Mouse (Mus musculus) hindbrain, embryonic 16.5 days (tissue): ENCODE results near the gene Cd200r1. TPM values are rescaled to one million over a fixed set of nuclear protein-coding genes. Genes with fewer than 3 reads are reported as not detected.

ENCODE experiments used
- ATAC-seq: fragments of 200-750 bp; cut with Nextera tagmentation; 2 replicates; pipeline ENCODE4 v1.8.0; 2017; ENCODE audit warnings: moderate TSS enrichment, moderate library complexity
- H3K27ac ChIP-seq: fragments of 300-500 bp; sonication (generic); 2 replicates; pipeline ENCODE4 v1.5.1; 2014; ENCODE audit warnings: low read depth, mild to moderate bottlenecking, control low read depth, low read length, moderate library complexity
- H3K27me3 ChIP-seq: fragments of 300-500 bp; sonication (generic); replicated peaks from 2 replicates; pipeline ENCODE4 v1.6.1; 2014; ENCODE audit warnings: low read length; ENCODE audit not compliant: control insufficient read depth, insufficient read depth
- H3K36me3 ChIP-seq: fragments of 300-500 bp; sonication (generic); 2 replicates; pipeline ENCODE4 v1.6.1; 2014; ENCODE audit warnings: mild to moderate bottlenecking, low read length, moderate library complexity, mixed read lengths; ENCODE audit not compliant: control insufficient read depth, insufficient read depth
- H3K4me1 ChIP-seq: fragments of 300-500 bp; sonication (generic); 2 replicates; pipeline ENCODE4 v1.6.1; 2014; ENCODE audit warnings: low read depth, low read length; ENCODE audit not compliant: control insufficient read depth, insufficient read depth
- H3K4me2 ChIP-seq: fragments of 300-500 bp; sonication (generic); 2 replicates; pipeline ENCODE4 v1.6.1; 2014; ENCODE audit warnings: mild to moderate bottlenecking, low read length, control low read depth, moderate library complexity
- H3K4me3 ChIP-seq: fragments of 300-500 bp; sonication (generic); 2 replicates; pipeline ENCODE4 v1.5.1; 2014; ENCODE audit warnings: mild to moderate bottlenecking, low read length, control low read depth, moderate library complexity
- H3K9ac ChIP-seq: fragments of 300-500 bp; sonication (generic); 2 replicates; pipeline ENCODE4 v1.6.1; 2014; ENCODE audit warnings: low read depth, mild to moderate bottlenecking, control low read depth, low read length, moderate library complexity
- H3K9me3 ChIP-seq: fragments of 300-500 bp; sonication (generic); 2 replicates; pipeline ENCODE4 v1.6.1; 2014; ENCODE audit warnings: mild to moderate bottlenecking, low read length, moderate library complexity; ENCODE audit not compliant: control insufficient read depth
- WGBS: fragments of 180-500 bp; shearing (Covaris S2); extraction: QIAGEN DNeasy Blood & Tissue Kit; methylation state at CpG from one replicate; pipeline ENCODE4 v1.1.7; 2014; 5-methylcytosine and 5-hydroxymethylcytosine counted together
- polyA plus RNA-seq: library from polyadenylated mRNA; unstranded; fragments of >200 nt; fragmentation: Nextera tagmentation; extraction: Ambion mirVana; gene quantifications from 2 replicates; pipeline ENCODE4 v1.2.1, GENCODE M21; 2015

Gene Cd200r1
- polyA plus RNA-seq, result 0.31 and 0.96 TPM in 2 replicates

DNA sequence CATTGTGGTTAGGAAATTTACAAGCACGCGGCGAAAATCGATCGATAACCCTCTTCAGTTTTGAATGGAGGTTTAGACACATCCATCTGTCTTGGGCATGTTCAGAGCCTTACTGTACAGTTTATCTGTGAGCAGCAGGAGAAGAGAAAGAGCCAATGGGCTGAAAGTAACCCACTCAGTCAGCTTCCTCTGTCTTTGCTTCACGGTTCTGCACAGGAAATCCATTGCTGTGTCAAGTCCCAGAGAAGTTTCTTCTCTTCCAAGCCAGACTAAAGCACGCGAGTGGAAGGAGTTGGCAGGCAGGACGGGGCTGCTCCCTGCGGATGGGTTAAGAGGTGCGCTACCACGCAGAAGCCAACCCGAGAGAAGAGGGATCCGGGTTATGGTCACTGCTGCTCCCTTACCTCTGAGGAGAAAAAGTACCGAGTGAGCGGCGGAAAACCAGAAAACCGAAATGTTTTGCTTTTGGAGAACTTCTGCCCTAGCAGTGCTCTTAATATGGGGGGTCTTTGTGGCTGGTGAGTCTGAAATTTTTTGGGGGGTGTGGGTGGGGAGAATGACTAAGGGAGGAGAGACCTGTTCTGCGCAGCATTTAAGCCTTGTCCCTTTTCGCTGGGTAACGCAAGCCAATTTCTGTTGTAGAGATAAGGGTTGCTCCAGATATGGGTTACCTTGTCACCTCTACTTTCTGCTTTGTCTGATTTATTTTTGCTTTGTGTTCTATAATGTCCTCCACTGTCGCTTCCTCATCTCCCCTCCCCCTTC, at the start of gene Cd200r1:
Gene Cd200r1, plus strand, starts transcription at position 182 of the 765 bp plus-strand sequence.
- Histone ChIP-seq H3K27me3 (no peaks in the 10 kb centered on the region), H3K4me1 (no peaks in the 10 kb centered on the region), H3K4me3 (no peak within 1 kb of the TSS), H3K4me2 (no peak within 1 kb of the TSS), H3K9ac (no peak within 1 kb of the TSS), H3K27ac (no peak within 1 kb of the TSS), H3K36me3 (no peaks in the 10 kb centered on the region), H3K9me3 (no peaks in the 10 kb centered on the region)
- no peak for ATAC-seq
- WGBS, result 85% methylated on average over 22 of the region's 22 CpGs

DNA sequence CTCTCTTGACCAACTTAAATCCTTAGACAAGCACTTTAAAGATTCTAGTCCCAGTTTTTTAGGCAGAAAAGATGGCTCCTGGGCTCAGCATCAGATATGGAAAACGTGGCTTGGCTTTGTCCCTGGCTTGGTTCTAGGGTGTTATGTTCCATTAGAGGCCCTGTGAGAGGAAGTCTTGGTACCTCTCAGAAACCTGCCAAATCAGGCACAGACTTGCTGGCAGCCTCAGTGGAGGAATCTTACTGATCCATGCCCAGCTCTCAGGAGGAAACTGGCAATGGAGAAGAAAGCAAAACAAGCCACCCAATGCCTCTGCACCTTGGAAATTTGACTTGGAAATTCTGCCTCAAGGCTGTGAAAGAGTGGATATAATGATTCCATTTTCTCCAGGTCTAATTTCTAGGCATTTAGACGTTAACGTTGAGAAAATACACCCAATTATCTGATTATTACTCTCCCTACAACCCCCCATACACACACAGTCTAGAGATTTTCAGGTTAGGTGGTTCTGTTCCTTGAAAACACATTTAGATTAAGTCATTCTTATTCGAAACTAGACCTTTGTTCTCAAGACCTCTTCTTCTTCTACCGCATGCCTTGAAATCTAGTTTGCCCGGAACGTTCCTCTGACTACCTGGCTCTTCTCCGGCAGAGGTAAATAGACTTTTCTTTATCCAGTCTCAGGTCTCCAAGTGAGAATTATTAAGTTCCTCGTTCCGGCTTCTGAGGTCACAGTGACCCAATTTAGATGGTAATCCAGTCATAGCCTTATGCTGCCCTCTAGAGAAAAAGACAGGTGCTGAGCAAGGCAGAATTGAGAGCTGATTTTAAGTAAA, 49.0 kb upstream of the Cd200r1 start:
- Histone ChIP-seq H3K4me3 (no peak overlapping the region), H3K9ac (no peak overlapping the region), H3K9me3 (no peaks in the 10 kb centered on the region), H3K4me1 (no peaks in the 10 kb centered on the region; the same call in 1 of the 2 replicates), H3K27me3 (no peaks in the 10 kb centered on the region), H3K27ac (peak overlapping the region; percentile 56), H3K36me3 (no peaks in the 10 kb centered on the region), H3K4me2 (peak overlapping the region; percentile 9; the same call in 1 of the 2 replicates)
- peak; percentile 86 for ATAC-seq
- 28% methylated on average over 10 of the region's 10 CpGs for WGBS

DNA sequence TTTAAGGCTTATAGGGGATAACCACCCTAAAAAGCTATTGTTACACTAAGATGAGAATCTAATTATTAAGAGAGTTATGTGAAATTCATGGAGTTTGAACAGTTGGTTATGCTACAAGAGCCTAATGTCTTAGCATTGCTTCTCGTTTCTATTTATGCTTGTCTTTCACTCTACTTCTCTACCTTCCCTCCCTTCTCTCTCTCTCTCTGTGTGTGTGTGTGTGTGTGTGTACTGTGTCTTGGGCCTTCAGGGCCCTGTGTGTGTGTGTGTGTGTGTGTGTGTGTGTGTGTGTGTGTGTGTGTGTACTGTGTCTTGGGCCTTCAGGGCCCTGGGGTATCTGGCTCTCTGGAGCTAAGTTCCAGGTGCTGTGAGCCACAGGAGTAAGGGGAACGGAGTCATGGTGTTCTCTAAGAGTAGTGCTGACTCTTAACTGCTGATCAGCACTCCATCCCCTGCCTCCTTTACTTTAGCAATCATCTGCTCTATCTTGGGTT, 48.3 kb upstream of the Cd200r1 start:
- no peaks in the 10 kb centered on the region; the same call in 1 of the 2 replicates for H3K4me1 ChIP-seq
- WGBS, result 65% methylated on average over 2 of the region's 2 CpGs
- H3K4me3 ChIP-seq, result no peak overlapping the region
- peak; percentile 44 for ATAC-seq
- H3K27ac ChIP-seq, result no peak overlapping the region
- H3K36me3 ChIP-seq, result no peaks in the 10 kb centered on the region
- no peaks in the 10 kb centered on the region for H3K9me3 ChIP-seq
- H3K27me3 ChIP-seq, result no peaks in the 10 kb centered on the region
- H3K9ac ChIP-seq, result no peak overlapping the region
- H3K4me2 ChIP-seq, result no peak overlapping the region

DNA sequence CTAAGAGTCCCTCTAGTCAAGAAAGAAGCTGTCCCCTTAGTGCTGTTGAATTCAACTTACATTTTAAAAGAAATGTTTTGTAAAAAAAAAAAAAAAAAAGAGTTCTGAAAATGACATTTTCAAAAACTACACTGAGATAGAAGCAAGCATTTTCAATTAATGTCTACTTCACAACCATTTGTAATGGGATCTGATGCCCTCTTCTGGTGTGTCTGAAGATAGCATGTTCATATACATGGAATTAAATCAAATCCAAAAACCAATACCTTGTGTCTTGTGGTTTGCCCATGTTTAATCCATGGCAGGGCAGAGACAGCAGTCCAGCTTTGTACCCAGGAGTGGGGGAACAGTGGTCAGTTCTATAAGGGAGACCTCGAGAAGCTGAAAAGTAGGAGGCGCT, 47.7 kb upstream of the Cd200r1 start:
- WGBS, result 66% methylated on average over 2 of the region's 2 CpGs
- Histone ChIP-seq H3K4me2 (no peak overlapping the region), H3K36me3 (no peaks in the 10 kb centered on the region), H3K4me1 (no peaks in the 10 kb centered on the region; the same call in none of the 2 replicates), H3K9me3 (no peaks in the 10 kb centered on the region), H3K27me3 (no peaks in the 10 kb centered on the region), H3K27ac (no peak overlapping the region), H3K9ac (no peak overlapping the region), H3K4me3 (no peak overlapping the region)
- ATAC-seq, result 0 out of 2 replicates have a peak, but pooled peaks have one; percentile 29

DNA sequence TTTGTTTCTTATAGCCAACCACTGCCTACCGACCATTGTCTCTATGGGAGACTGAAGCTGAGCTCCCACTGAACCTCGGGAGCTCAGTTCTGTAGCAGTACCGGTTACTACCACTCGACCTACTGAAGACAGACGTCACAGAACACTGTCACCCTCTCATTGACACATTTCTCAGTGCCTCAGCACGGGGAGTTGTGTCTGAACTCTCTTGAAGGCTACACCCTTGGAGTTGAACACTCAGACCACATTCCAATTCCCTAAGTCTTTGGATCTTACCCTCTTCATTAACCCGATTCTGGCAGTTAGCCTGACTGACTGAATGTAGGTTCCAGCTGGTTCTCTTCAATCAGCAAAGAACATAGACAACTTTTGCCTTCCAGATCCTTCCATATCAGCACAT, 46.2 kb upstream of the Cd200r1 start:
- Histone ChIP-seq H3K27me3 (no peaks in the 10 kb centered on the region), H3K4me3 (no peak overlapping the region), H3K27ac (no peak overlapping the region), H3K9ac (no peak overlapping the region), H3K9me3 (no peaks in the 10 kb centered on the region), H3K4me2 (no peak overlapping the region), H3K4me1 (peaks cover 4% of the 10 kb centered on the region), H3K36me3 (no peaks in the 10 kb centered on the region)
- no peak for ATAC-seq
- 74% methylated on average over 7 of the region's 7 CpGs for WGBS

DNA sequence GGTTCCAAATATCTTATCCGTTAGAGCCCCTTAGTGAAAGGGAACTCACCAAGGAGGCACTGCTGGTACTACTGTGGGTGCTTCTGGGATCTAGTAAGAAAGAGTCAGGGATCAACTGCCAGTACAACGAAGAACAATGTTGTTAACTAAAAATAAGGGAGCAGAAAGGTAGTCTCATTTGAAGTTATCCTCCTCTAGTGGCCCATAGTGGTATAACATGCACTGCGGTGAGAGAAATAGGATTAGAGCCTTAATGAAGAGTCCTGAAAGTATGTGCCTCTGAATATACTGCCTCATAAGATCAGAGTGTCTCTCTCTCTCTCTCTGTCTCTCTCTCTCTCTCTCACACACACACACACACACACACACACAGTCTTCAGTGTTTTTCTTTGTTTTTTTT, 45.0 kb upstream of the Cd200r1 start:
- Histone ChIP-seq H3K27ac (no peak overlapping the region), H3K9ac (no peak overlapping the region), H3K9me3 (no peaks in the 10 kb centered on the region), H3K27me3 (no peaks in the 10 kb centered on the region), H3K4me1 (peaks cover 8% of the 10 kb centered on the region), H3K4me3 (no peak overlapping the region), H3K36me3 (no peaks in the 10 kb centered on the region), H3K4me2 (no peak overlapping the region)
- WGBS, result 72% methylated on average over 3 of the region's 3 CpGs
- no peak for ATAC-seq

DNA sequence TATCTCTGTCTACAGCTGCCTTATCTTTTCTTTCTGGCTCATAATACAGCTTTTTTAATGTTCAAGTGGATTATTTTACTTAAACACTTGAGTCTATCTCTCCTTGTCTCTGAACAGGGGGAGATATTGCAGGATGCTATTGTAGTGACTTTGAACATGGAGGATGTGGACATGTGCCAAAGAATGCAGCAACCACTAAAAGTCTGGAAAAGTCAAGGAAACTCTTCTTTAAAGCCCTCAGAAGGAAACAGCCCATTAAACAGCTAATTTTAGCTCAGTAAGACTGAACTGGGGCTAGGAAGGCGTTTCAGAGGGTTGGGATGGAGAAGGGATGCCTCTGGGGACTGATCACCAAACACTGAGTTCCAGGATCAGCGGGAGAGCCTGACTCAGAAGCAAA, 42.9 kb upstream of the Cd200r1 start:
- no peak overlapping the region for H3K4me2 ChIP-seq
- no peak overlapping the region for H3K4me3 ChIP-seq
- H3K9me3 ChIP-seq, result no peaks in the 10 kb centered on the region
- no peak overlapping the region for H3K27ac ChIP-seq
- 79% methylated on average over 2 of the region's 2 CpGs for WGBS
- H3K36me3 ChIP-seq, result no peaks in the 10 kb centered on the region
- no peak for ATAC-seq
- no peaks in the 10 kb centered on the region for H3K27me3 ChIP-seq
- no peak overlapping the region for H3K9ac ChIP-seq
- peaks cover 13% of the 10 kb centered on the region for H3K4me1 ChIP-seq

DNA sequence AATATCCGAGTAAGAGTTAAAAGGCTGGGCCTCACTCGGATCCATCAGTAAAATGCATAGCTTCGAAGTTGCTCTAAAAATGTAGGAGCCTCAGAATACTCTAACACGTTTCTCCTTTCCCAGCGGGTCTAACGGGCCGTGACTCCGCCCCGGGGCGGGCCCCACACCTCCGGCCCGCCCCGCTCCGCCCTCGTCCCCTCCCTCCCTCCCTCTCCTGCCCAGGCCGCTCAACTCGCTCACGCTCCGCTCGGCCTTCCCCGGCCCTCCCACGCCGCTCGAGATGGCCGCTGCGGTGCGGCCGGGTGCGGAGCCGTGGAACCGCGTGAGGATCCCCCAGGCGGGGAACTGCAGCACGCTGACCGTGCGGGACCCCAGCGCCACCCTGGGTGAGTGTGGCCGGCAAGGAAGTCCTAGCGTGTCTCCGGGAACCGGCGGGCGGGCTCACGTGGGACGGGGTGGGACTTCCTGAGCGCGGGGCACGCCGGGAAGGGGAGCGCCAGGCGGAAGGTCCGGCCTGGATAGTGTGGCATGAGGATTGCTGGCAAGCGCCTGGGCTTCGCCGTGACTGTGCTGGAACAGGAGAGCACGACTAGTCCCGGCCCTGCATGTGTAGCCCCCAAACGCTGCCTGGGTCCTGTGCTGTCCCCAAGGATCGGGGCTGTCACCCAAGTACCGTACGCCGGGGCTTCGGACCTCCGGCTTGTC, 41.3 kb upstream of the Cd200r1 start, which contains the start of gene Nepro:
Gene Nepro, plus strand, starts transcription at position 219 of the 705 bp plus-strand sequence.
- under 1% methylated on average over 50 of the region's 64 CpGs for WGBS
- ATAC-seq, result peak; percentile 98
- H3K4me3 ChIP-seq, result peak within 1 kb of the TSS; percentile 91
- no peaks in the 10 kb centered on the region for H3K27me3 ChIP-seq
- H3K36me3 ChIP-seq, result no peaks in the 10 kb centered on the region
- H3K4me2 ChIP-seq, result peak within 1 kb of the TSS; percentile 82
- H3K9ac ChIP-seq, result peak within 1 kb of the TSS; percentile 97
- no peaks in the 10 kb centered on the region for H3K9me3 ChIP-seq
- H3K4me1 ChIP-seq, result peaks cover 13% of the 10 kb centered on the region
- H3K27ac ChIP-seq, result peak within 1 kb of the TSS; percentile 96
